Mouse (Mus musculus): ENCODE measurements around the gene Klhl32.
A peak's percentile ranks its signal among the peaks of the same experiment; 100 is the strongest.

DNA sequence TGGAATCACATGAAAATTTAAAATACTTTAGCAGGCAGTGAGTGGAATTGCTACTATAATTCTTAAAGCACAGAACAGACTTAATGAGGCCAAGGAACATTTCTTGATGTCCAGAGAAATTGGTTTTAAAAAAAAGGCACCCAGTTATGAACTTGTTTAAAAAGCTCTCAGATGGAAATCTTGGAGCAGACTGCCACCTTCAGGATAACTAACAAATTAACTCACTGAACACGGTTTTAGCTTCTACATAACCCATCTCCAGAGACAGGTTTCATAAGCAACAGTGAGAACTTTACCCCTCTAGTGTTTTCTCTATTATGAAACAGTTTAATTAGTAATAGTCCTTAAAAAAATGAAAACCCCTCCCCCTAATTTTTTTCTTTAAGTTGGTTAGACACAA, 45.9 kb upstream of the Klhl32 start:
- TF ChIP-seq ZC3H11A (IDR thresholded peaks at IDR 0.05; ENCODE audit: low read depth, low read length) (peak; percentile 68), POLR2A (IDR thresholded peaks at IDR 0.05; ENCODE audit: control insufficient read depth in 1 of 2, insufficient read depth in 1 of 2, low read depth in 1 of 2, low read length in 2 of 2, poor library complexity in 1 of 2) (no peak), CTCF (IDR thresholded peaks at IDR 0.05 in 2 of 3, conservative IDR thresholded peaks at IDR 0.05 in 1 of 3; ENCODE audit: control insufficient read depth in 1 of 3, insufficient read depth in 1 of 3, low read depth in 2 of 3, low read length in 3 of 3, poor library complexity in 1 of 3, severe bottlenecking in 1 of 3) (peak in 2 of 3 experiments; percentile 28 to 81; a peak in 3 of 6 replicates), GATA1 (IDR thresholded peaks at IDR 0.05; ENCODE audit: low read depth, low read length) (no peak), EP300 (IDR thresholded peaks at IDR 0.05; ENCODE audit: low read depth in 1 of 2, low read length in 2 of 2) (no peak), BHLHE40 (IDR thresholded peaks at IDR 0.05; ENCODE audit: borderline replicate concordance, low read depth, low read length) (no peak), ETS1 (IDR thresholded peaks at IDR 0.05; ENCODE audit: low read depth, low read length) (no peak), TBP (IDR thresholded peaks at IDR 0.05; ENCODE audit: low read depth, low read length) (no peak), CHD2 (IDR thresholded peaks at IDR 0.05; ENCODE audit: low read length) (no peak), POLR2AphosphoS5 (IDR thresholded peaks at IDR 0.05; ENCODE audit: borderline replicate concordance, low read depth, low read length) (no peak)
